ENCODE assay signal across 19 mouse cellular contexts in the genomic region with DNA sequence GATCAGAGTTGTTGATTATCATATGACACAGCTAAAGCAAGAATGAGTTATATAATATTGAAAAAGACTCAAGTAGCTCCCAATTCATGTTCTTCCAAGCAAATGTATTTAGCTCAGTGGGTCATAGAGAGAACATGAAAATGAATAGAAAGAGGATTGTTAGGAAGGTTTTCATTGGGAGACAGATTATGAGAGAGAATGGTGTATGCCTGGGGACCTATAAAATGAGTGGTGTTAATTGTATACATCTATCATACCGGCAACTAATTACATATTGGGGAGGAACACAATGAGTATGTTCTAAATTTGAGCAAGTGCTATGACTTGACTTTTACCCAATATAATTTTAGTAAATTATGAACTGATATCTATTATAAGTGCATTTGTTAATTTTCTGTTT.
DNase-seq lines count a peak whose midpoint lies in the region; ATAC-seq lines count a peak whose summit lies in the region.
"Had no signal": no experiment of that assay in that cellular context is flagged by ENCODE, and none has a peak within 500 bp of the region (broad histone marks: within the 10 kb centered on the region; RNA-seq: fewer than 3 reads in every experiment).

No protein-coding gene starts in this region.

- no peaks in the 10 kb centered on the region for H3K4me1 ChIP-seq in neural tube, embryonic 13.5 days (replicated peaks)
- no peaks in the 10 kb centered on the region for H3K4me1 ChIP-seq in neural tube, embryonic 15.5 days
- H3K4me1 ChIP-seq in neural tube, embryonic 14.5 days (ENCODE audit: control insufficient read depth, insufficient read depth, low read length), result no peaks in the 10 kb centered on the region

- H3K4me3 ChIP-seq in neural tube, embryonic 13.5 days, result no peak overlapping the region
- H3K4me3 ChIP-seq in neural tube, embryonic 15.5 days (replicated peaks), result no peak overlapping the region
- no peak overlapping the region for H3K4me3 ChIP-seq in neural tube, embryonic 14.5 days (ENCODE audit: low read depth, low read length)

- no peaks in the 10 kb centered on the region for H3K27me3 ChIP-seq in neural tube, embryonic 13.5 days
- no peaks in the 10 kb centered on the region for H3K27me3 ChIP-seq in neural tube, embryonic 15.5 days (replicated peaks)
- no peaks in the 10 kb centered on the region for H3K27me3 ChIP-seq in neural tube, embryonic 14.5 days (ENCODE audit: control insufficient read depth, insufficient read depth, low read length)
- H3K27me3 ChIP-seq: CH12.LX, Patski had no signal

- H3K9me3 ChIP-seq in neural tube, embryonic 13.5 days, result no peaks in the 10 kb centered on the region
- no peaks in the 10 kb centered on the region for H3K9me3 ChIP-seq in neural tube, embryonic 15.5 days (replicated peaks)
- H3K9me3 ChIP-seq in neural tube, embryonic 14.5 days (ENCODE audit: control insufficient read depth, low read length), result no peaks in the 10 kb centered on the region

- no peak overlapping the region for H3K4me2 ChIP-seq in neural tube, embryonic 13.5 days
- no peak overlapping the region for H3K4me2 ChIP-seq in neural tube, embryonic 15.5 days
- no peak overlapping the region for H3K4me2 ChIP-seq in neural tube, embryonic 14.5 days (ENCODE audit: low read depth, low read length)

- no peak for DNase-seq in neural tube, embryonic 10.5 days (ENCODE audit: extremely low spot score, low spot score)
- DNase-seq: adrenal gland, adult 2 months; adrenal gland, adult 8-10 months; adrenal gland, postnatal 10 days; adrenal gland, postnatal 14 days; adrenal gland, postnatal 25 days; adrenal gland, postnatal 36 days; B cell, adult 2 months; cerebellum, adult 11 months; cerebellum, adult 11-12 months; cerebellum, adult 18-20 months had no signal

- ATAC-seq in neural tube, embryonic 13.5 days (ENCODE audit: low read depth), result peak; percentile 56
- no peak for ATAC-seq in neural tube, embryonic 15.5 days (ENCODE audit: low FRiP score)
- ATAC-seq in neural tube, embryonic 14.5 days (ENCODE audit: low read depth), result peak; percentile 73; the same call in 1 of the 2 replicates
- ATAC-seq: activated CD4-positive, CD25-positive, alpha-beta regulatory T cell, adult 4 months; CD4-positive, CD25-positive, alpha-beta regulatory T cell, adult 4 months; Patski had no signal

- 56% methylated on average over 1 of the region's 1 CpGs for WGBS in neural tube, embryonic 13.5 days
- WGBS in neural tube, embryonic 15.5 days, result 60% methylated on average over 1 of the region's 1 CpGs
- WGBS in neural tube, embryonic 14.5 days, result 49% methylated on average over 1 of the region's 1 CpGs

- H3K9ac ChIP-seq in neural tube, embryonic 13.5 days, result no peak overlapping the region
- no peak overlapping the region for H3K9ac ChIP-seq in neural tube, embryonic 15.5 days (replicated peaks)
- H3K9ac ChIP-seq in neural tube, embryonic 14.5 days (replicated peaks; ENCODE audit: low read depth, low read length), result no peak overlapping the region

- H3K36me3 ChIP-seq in neural tube, embryonic 13.5 days, result no peaks in the 10 kb centered on the region
- no peaks in the 10 kb centered on the region for H3K36me3 ChIP-seq in neural tube, embryonic 15.5 days
- no peaks in the 10 kb centered on the region for H3K36me3 ChIP-seq in neural tube, embryonic 14.5 days (ENCODE audit: control insufficient read depth, insufficient read depth, low read length)
- H3K36me3 ChIP-seq: G1E had no signal

- H3K27ac ChIP-seq in neural tube, embryonic 13.5 days (replicated peaks), result no peak overlapping the region
- no peak overlapping the region for H3K27ac ChIP-seq in neural tube, embryonic 15.5 days (replicated peaks)
- no peak overlapping the region for H3K27ac ChIP-seq in neural tube, embryonic 14.5 days (ENCODE audit: low read depth, low read length)
